Mouse (Mus musculus) MN1 (cell line): ENCODE results near the gene Wnk4.
"Not testable (repeated sequence)": the region's sequence is repeated elsewhere in the genome, so short reads cannot be mapped to it uniquely, and the experiment has no call there.

Experiments
- DNase-seq: peaks from one replicate; pipeline ENCODE4 v3.0.0-alpha.2; 2016; ENCODE audit warnings: low spot score

Gene Wnk4

DNA sequence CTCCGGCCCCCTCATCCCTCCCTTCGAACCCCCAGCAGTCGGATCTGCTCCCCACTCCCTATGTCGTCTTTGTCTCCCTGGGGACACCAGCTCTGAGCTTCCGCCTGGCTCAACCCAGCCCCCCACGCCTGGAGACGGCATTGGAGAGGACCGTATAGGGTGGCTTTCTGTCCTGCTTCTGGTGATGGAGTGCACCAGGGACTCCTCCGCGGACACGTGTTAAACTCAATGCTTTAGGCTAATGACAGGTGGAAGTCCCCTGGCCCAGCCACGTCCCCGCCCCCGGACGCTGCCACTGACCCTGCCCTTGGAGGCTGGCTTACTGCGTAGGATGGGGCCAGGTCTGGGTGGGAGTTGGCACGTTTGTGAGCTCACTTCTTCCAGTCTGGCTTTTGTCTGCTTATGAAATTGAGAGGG lies 56.1 kb downstream of the Wnk4 start:
- peak; percentile 81 for DNase-seq

DNA sequence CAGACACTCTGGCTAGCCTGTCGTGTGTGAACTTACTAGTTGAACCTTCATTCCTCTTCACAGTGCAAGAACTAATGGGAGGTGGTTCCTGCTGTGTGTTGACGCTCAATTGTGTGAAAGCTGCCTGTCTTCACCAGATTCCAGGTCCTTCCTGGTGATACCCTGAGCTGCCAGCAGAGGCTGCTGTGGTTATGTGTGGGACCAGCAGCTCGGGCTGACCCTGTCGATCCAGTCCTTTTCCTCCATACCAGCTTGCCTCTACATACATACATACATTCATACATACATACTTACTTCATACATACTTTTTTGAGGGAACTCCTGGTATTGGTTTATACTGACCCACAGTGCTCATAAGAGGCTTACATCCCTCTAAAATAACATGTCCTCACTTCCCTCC lies 63.2 kb downstream of the Wnk4 start:
- DNase-seq = peak; percentile 79

- no peak for DNase-seq
These were observed 64.4 kb downstream of the Wnk4 start, which contains the start of gene Aoc2 for GRCm38 (mm10) chr11:101324763-101325162. Gene Aoc2, plus strand, starts transcription at chr11:101325063.

- not testable (repeated sequence) for DNase-seq
These were observed 64.8 kb downstream of the Wnk4 start for GRCm38 (mm10) chr11:101325201-101325600.

DNA sequence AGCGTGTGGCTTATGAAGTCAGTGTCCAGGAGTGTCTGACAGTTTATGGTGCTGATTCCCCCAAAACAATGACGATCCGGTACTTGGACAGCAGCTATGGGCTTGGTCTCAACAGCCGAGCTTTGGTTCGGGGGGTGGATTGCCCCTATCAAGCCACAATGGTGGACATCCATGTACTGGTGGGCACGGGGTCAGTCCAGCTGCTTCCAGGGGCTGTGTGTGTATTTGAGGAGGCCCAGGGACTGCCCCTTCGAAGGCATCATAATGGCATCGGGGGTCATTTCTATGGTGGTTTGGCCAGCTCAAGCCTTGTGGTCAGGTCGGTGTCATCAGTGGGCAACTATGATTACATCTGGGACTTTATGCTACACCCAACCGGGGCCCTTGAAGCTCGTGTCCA lies 65.8 kb downstream of the Wnk4 start:
- DNase-seq = no peak
